Mouse (Mus musculus): Measurements from ENCODE around the gene Acss2.

- TF ChIP-seq CTCF (conservative IDR thresholded peaks at IDR 0.05; ENCODE audit: insufficient read depth, insufficient read length, low read depth, low read length) (no peak), POLR2A (IDR thresholded peaks at IDR 0.05; ENCODE audit: low read depth, low read length) (no peak)
Measured at GRCm38 (mm10) chr2:155504440-155505355, 13.1 kb upstream of the Acss2 start.
